Mouse (Mus musculus) adipose tissue, adult 10 weeks (tissue): ENCODE data around the gene Bpifb1. TPM values are rescaled to one million over a fixed set of nuclear protein-coding genes. Genes with fewer than 3 reads are reported as not detected.

Experiments used
- polyA plus RNA-seq: library from polyadenylated mRNA; stranded (reverse); fragments of 350-450 nt; fragmentation: Illumina TruSeq; extraction: RNeasy Lipid Tissue Mini Kit (QIAGEN cat#74804); gene quantifications from one replicate; pipeline ENCODE4 v1.2.3, GENCODE M21; 2014; ENCODE audit warnings: low read depth, low replicate concordance

Gene Bpifb1
- polyA plus RNA-seq: not detected

DNA sequence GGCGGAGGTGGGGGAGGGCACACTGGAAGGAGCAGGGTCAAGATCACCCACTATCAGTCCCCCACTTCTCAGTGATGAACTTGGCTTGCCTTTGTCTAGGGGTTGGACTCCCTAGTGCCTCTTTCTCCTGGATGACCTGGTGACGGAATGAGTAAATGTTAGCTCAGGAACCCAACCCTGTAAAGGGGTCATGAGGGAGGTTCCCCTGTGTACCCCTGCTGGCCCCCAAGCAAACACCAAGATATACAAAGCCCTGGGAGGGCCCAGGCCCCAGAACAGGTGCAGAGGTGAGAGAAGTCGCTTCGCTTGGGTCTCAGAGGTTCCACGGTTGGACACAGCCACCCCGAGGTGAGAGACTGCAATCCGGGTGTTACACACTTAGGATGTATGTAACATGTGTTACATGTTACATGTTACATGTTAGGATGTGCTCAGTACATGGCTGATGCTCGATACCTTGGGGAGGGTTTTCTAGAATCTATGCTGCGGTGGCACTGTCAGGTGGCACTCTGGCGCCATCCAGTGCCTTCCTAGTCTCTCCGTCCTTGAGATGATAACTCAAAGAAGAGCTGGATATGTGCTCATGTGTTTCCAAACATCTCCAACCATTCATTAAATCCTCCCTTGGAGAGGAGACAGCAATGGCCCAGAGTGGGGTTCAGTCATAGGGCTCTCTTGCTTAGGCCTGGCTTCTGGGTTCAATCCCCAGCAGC lies at the start of gene Bpifb1:
Bpifb1 (plus strand) TSS at position 273 of the 713 bp plus-strand sequence.

DNA sequence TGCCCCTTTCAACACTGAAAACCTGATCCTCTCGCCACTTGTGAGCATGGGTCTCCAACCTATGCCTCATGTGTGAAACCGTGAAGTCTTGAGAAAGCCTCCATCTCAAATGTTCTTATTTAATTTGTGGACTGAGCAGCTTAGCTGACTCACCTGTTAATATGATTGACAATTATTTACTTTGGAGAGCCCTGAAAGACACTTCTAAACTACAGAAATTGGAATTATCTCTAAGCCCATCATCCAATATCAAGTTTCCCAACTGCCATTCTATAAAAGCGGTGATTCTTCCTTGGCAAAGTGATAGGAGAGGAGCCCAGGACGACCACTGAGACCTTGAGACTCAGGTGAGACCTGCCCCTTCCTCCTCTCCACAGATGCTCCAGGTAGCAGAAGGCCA lies 48.0 kb upstream of the Bpifb1 start, which contains the start of gene Bpifa1:
Bpifa1 (plus strand) TSS at position 301 of the 400 bp plus-strand sequence.

DNA sequence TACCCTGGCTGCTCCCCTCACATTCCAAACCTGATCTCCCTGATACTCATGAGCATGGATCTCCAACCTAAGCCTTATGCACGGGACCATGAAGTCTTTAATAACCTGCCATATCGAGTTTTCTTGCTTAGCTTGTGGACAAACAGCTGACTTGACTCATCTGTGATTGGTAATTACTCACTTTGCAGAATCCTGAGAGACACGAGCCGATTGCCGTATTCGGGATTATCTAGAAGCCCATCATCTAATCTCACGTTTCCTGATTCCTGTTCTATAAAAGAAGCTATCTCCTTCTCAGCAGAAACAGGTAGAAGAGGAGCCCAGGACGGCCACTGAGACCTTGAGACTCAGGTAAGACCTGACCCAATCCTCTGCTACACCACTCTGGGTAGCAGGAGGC lies 28.3 kb upstream of the Bpifb1 start, which contains the start of gene Bpifa5:
Bpifa5 (plus strand) TSS at position 301 of the 400 bp plus-strand sequence.

DNA sequence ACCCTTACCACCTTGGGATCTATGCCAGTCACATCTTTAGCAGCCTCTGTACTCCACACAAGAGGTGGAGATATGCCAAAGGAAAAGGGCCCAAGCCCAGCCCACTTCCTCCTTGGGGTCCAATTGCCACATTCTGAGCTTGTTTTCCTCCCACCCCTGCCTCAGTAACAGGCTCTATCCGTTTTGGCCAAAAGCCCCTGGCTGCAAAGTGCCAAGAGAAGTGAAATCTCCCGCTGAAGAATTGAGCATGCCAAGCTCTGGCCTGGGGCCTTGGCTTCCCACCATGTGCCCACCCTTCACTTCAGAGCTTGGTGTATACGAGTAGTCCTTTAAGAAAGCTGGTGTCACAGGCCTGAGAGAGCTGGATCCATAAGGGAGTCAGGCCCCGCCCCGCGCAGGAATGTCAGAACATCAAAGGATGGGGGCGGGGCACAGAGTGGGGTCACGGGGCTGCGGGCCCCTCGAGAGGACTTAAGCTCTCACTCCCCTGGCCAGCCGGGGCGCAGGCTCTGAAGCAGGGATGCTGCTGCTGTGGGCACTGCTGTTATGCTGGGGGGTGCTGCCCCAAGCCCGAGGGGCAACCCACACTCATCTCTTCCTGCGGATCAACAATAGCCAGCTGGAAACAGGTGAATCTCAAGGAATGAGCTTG lies 32.8 kb downstream of the Bpifb1 start, which contains the start of gene Bpifb5:
Bpifb5 (plus strand) TSS at position 478 of the 652 bp plus-strand sequence.

DNA sequence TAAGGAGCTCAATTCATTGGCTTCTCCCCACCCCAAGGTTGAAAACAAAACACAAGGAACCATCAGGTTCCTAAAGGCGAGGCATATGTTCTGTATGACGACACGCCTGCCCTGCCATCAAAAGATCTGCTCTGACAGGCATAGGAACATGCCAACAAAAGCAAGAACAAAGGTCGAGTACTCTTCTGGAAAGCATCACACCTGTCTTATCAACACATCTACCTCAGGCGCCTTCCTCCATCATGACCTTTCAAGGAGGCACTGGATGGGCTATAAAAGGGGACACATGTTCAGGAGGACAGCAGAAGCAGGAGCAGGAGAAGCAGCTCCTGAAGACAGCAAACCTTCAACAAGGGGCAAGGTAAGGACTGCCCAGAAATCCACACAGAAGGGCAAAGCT lies 66.9 kb downstream of the Bpifb1 start, which contains the start of gene Bpifb9a:
Bpifb9a (plus strand) TSS at position 301 of the 400 bp plus-strand sequence.

Other genes with a start within 250 kb of the Bpifb1 start
- not detected for gene Bpifa6, start 215.9 kb upstream of the Bpifb1 start, polyA plus RNA-seq
- not detected for gene Bpifa2, start 182.6 kb upstream of the Bpifb1 start, polyA plus RNA-seq
- gene Bpifa3, start 60.5 kb upstream of the Bpifb1 start, polyA plus RNA-seq: 3.4 TPM
- not detected for gene Bpifa1, start 47.9 kb upstream of the Bpifb1 start, polyA plus RNA-seq
- not detected for gene Bpifa5, start 28.2 kb upstream of the Bpifb1 start, polyA plus RNA-seq
- gene Bpifb5, start 32.9 kb downstream of the Bpifb1 start, polyA plus RNA-seq: 0.43 TPM
- gene Bpifb9a, start 67.0 kb downstream of the Bpifb1 start, polyA plus RNA-seq: not detected
- gene Bpifb9b, start 116.4 kb downstream of the Bpifb1 start, polyA plus RNA-seq: not detected
- gene Cdk5rap1, start 182.2 kb downstream of the Bpifb1 start, polyA plus RNA-seq: 7.1 TPM
- 31.1 TPM for gene Snta1, start 217.3 kb downstream of the Bpifb1 start, polyA plus RNA-seq
- gene Cbfa2t2, start 245.7 kb downstream of the Bpifb1 start, polyA plus RNA-seq: 10.8 TPM